Mouse (Mus musculus) brain, embryonic 14.5 days (tissue): ENCODE data around the gene Mgmt.

ENCODE experiments used
- CTCF ChIP-seq: fragments of 200-500 bp; IDR thresholded peaks from 2 replicates; pipeline ENCODE4 v1.5.1; 2012; ENCODE audit warnings: inconsistent platforms, mild to moderate bottlenecking, moderate library complexity, borderline replicate concordance; ENCODE audit not compliant: insufficient read depth, insufficient read length; ENCODE audit errors: extremely low read depth
- POLR2A ChIP-seq: fragments of 200-500 bp; IDR thresholded peaks from 2 replicates; pipeline ENCODE4 v1.6.1; 2012; ENCODE audit warnings: mild to moderate bottlenecking, inconsistent platforms, borderline replicate concordance; ENCODE audit not compliant: poor library complexity, insufficient read depth, insufficient read length, severe bottlenecking; ENCODE audit errors: extremely low read depth

DNA sequence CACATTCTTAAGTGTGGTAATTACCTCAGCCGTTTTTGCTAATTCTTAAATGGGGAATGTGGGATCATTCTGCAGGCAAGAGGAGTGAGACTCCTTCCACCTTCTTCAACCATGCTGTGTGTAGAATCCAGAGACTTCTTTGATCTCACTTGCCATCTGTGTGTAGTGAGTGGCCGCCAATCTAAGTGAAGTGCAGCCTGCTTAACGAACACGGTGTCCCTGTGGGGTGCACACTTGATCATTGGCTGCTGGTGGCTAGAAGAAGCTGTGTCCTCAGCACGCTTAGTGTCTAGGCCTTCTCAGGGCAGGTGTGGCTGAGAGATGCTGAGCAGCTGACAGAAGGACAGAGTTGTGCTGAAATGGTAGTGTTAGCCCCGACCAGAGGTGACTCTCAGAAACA lies 113.9 kb downstream of the Mgmt start:
- TF ChIP-seq POLR2A (no peak), CTCF (no peak)
